Mouse (Mus musculus): ENCODE measurements around the gene Alg13. TPM values are rescaled to one million over a fixed set of nuclear protein-coding genes. Genes with fewer than 3 reads are reported as not detected.
A peak's percentile ranks its signal among the peaks of the same experiment; 100 is the strongest.

Gene Alg13
- total RNA-seq (2014; rRNA removed) (6.4 and 7.1 TPM in 2 replicates), polyA plus RNA-seq (2012; rRNA removed) (4.9 and 6.1 TPM in 2 replicates)

GRCm38 (mm10) chrX:144317548-144318163, at the start of gene Alg13:
Gene Alg13, plus strand, starts transcription at chrX:144317804.
- Histone ChIP-seq H3K27ac (replicated peaks; ENCODE audit: insufficient read depth, low read depth, low read length) (no peak within 1 kb of the TSS; the same call in 1 of the 2 replicates), H3K4me1 (ENCODE audit: control insufficient read depth, insufficient read depth, low read length) (no peaks in the 10 kb centered on the region), H3K27me3 (ENCODE audit: control insufficient read depth, insufficient read depth, low read length) (no peaks in the 10 kb centered on the region), H3K4me3 (ENCODE audit: insufficient read depth, low read depth, low read length) (peak within 1 kb of the TSS; percentile 95), H3K9ac (ENCODE audit: low read depth, low read length) (peak within 1 kb of the TSS; percentile 83), H3K79me2 (ENCODE audit: control insufficient read depth, insufficient read depth, low read length) (no peaks in the 10 kb centered on the region), H3K36me3 (ENCODE audit: control insufficient read depth, insufficient read depth, low read length) (no peaks in the 10 kb centered on the region)
- 0 out of 2 replicates have a peak, but pooled peaks have one; percentile 6 for TF ChIP-seq POLR2A (IDR thresholded peaks at IDR 0.05; ENCODE audit: extremely low read depth, insufficient read depth, low read length)
- TF ChIP-seq CTCF (IDR thresholded peaks at IDR 0.05; ENCODE audit: low read depth, low read length), result no peak
- 1% methylated on average over 37 of the region's 47 CpGs for WGBS
- DNase-seq (ENCODE audit: extremely low read depth, low read depth, low spot score), result peak; percentile 60

GRCm38 (mm10) chrX:144268606-144269005, 49.0 kb upstream of the Alg13 start:
- DNase-seq (ENCODE audit: extremely low read depth, low read depth, low spot score), result no peak
- Histone ChIP-seq H3K27me3 (ENCODE audit: control insufficient read depth, insufficient read depth, low read length) (no peaks in the 10 kb centered on the region), H3K36me3 (ENCODE audit: control insufficient read depth, insufficient read depth, low read length) (no peaks in the 10 kb centered on the region), H3K9ac (ENCODE audit: low read depth, low read length) (no peak overlapping the region), H3K4me1 (ENCODE audit: control insufficient read depth, insufficient read depth, low read length) (no peaks in the 10 kb centered on the region), H3K4me3 (ENCODE audit: insufficient read depth, low read depth, low read length) (no peak overlapping the region), H3K79me2 (ENCODE audit: control insufficient read depth, insufficient read depth, low read length) (no peaks in the 10 kb centered on the region), H3K27ac (replicated peaks; ENCODE audit: insufficient read depth, low read depth, low read length) (no peak overlapping the region)
- no peak for TF ChIP-seq POLR2A (IDR thresholded peaks at IDR 0.05; ENCODE audit: extremely low read depth, insufficient read depth, low read length)
- 83% methylated on average over 1 of the region's 1 CpGs for WGBS

- TF ChIP-seq POLR2A (IDR thresholded peaks at IDR 0.05; ENCODE audit: extremely low read depth, insufficient read depth, low read length) (no peak), CTCF (IDR thresholded peaks at IDR 0.05; ENCODE audit: low read depth, low read length) (no peak)
- Histone ChIP-seq H3K79me2 (ENCODE audit: control insufficient read depth, insufficient read depth, low read length) (no peaks in the 10 kb centered on the region), H3K4me1 (ENCODE audit: control insufficient read depth, insufficient read depth, low read length) (no peaks in the 10 kb centered on the region; the same call in 1 of the 2 replicates), H3K4me3 (ENCODE audit: insufficient read depth, low read depth, low read length) (no peak overlapping the region), H3K36me3 (ENCODE audit: control insufficient read depth, insufficient read depth, low read length) (no peaks in the 10 kb centered on the region), H3K9ac (ENCODE audit: low read depth, low read length) (no peak overlapping the region), H3K27ac (replicated peaks; ENCODE audit: insufficient read depth, low read depth, low read length) (no peak overlapping the region), H3K27me3 (ENCODE audit: control insufficient read depth, insufficient read depth, low read length) (no peaks in the 10 kb centered on the region)
- peak; percentile 29 for DNase-seq (ENCODE audit: extremely low read depth, low read depth, low spot score)
- 62% methylated on average over 2 of the region's 2 CpGs for WGBS
These were observed 16.1 kb upstream of the Alg13 start for GRCm38 (mm10) chrX:144301476-144301875.

- WGBS, result 96% methylated on average over 2 of the region's 2 CpGs
- Histone ChIP-seq H3K4me3 (ENCODE audit: insufficient read depth, low read depth, low read length) (no peak overlapping the region), H3K36me3 (ENCODE audit: control insufficient read depth, insufficient read depth, low read length) (no peaks in the 10 kb centered on the region), H3K4me1 (ENCODE audit: control insufficient read depth, insufficient read depth, low read length) (no peaks in the 10 kb centered on the region; the same call in 1 of the 2 replicates), H3K27me3 (ENCODE audit: control insufficient read depth, insufficient read depth, low read length) (no peaks in the 10 kb centered on the region), H3K79me2 (ENCODE audit: control insufficient read depth, insufficient read depth, low read length) (no peaks in the 10 kb centered on the region), H3K9ac (ENCODE audit: low read depth, low read length) (no peak overlapping the region), H3K27ac (replicated peaks; ENCODE audit: insufficient read depth, low read depth, low read length) (no peak overlapping the region)
- DNase-seq (ENCODE audit: extremely low read depth, low read depth, low spot score), result no peak
- TF ChIP-seq POLR2A (IDR thresholded peaks at IDR 0.05; ENCODE audit: extremely low read depth, insufficient read depth, low read length), result no peak
- no peak for TF ChIP-seq CTCF (IDR thresholded peaks at IDR 0.05; ENCODE audit: low read depth, low read length)
These were observed 11.9 kb upstream of the Alg13 start for GRCm38 (mm10) chrX:144305659-144306058.

GRCm38 (mm10) chrX:144314041-144314440, 3.6 kb upstream of the Alg13 start:
- 80% methylated on average over 2 of the region's 2 CpGs for WGBS
- TF ChIP-seq CTCF (IDR thresholded peaks at IDR 0.05; ENCODE audit: low read depth, low read length), result no peak
- no peak for TF ChIP-seq POLR2A (IDR thresholded peaks at IDR 0.05; ENCODE audit: extremely low read depth, insufficient read depth, low read length)

GRCm38 (mm10) chrX:144315028-144315427, 2.6 kb upstream of the Alg13 start:
- H3K9ac ChIP-seq (ENCODE audit: low read depth, low read length), result no peak overlapping the region
- 45% methylated on average over 5 of the region's 5 CpGs for WGBS
- H3K4me3 ChIP-seq (ENCODE audit: insufficient read depth, low read depth, low read length), result no peak overlapping the region
- no peaks in the 10 kb centered on the region for H3K79me2 ChIP-seq (ENCODE audit: control insufficient read depth, insufficient read depth, low read length)
- H3K27me3 ChIP-seq (ENCODE audit: control insufficient read depth, insufficient read depth, low read length), result no peaks in the 10 kb centered on the region
- no peak overlapping the region for H3K27ac ChIP-seq (replicated peaks; ENCODE audit: insufficient read depth, low read depth, low read length)
- H3K36me3 ChIP-seq (ENCODE audit: control insufficient read depth, insufficient read depth, low read length), result no peaks in the 10 kb centered on the region
- TF ChIP-seq CTCF (IDR thresholded peaks at IDR 0.05; ENCODE audit: low read depth, low read length), result no peak
- no peak for TF ChIP-seq POLR2A (IDR thresholded peaks at IDR 0.05; ENCODE audit: extremely low read depth, insufficient read depth, low read length)
- no peak for DNase-seq (ENCODE audit: extremely low read depth, low read depth, low spot score)
- no peaks in the 10 kb centered on the region for H3K4me1 ChIP-seq (ENCODE audit: control insufficient read depth, insufficient read depth, low read length)

More at GRCm38 (mm10) chrX:144314041-144314440, 3.6 kb upstream of the Alg13 start:
- no peaks in the 10 kb centered on the region for H3K36me3 ChIP-seq (ENCODE audit: control insufficient read depth, insufficient read depth, low read length)
- H3K27me3 ChIP-seq (ENCODE audit: control insufficient read depth, insufficient read depth, low read length), result no peaks in the 10 kb centered on the region
- H3K4me3 ChIP-seq (ENCODE audit: insufficient read depth, low read depth, low read length), result no peak overlapping the region
- H3K27ac ChIP-seq (replicated peaks; ENCODE audit: insufficient read depth, low read depth, low read length), result no peak overlapping the region
- no peak overlapping the region for H3K9ac ChIP-seq (ENCODE audit: low read depth, low read length)
- H3K79me2 ChIP-seq (ENCODE audit: control insufficient read depth, insufficient read depth, low read length), result no peaks in the 10 kb centered on the region
- H3K4me1 ChIP-seq (ENCODE audit: control insufficient read depth, insufficient read depth, low read length), result no peaks in the 10 kb centered on the region
- no peak for DNase-seq (ENCODE audit: extremely low read depth, low read depth, low spot score)
